Mouse (Mus musculus) cerebellum, adult (tissue): ENCODE data around the gene Npb.
"Not testable (repeated sequence)": the region's sequence is repeated elsewhere in the genome, so short reads cannot be mapped to it uniquely, and the experiment has no call there.

ENCODE experiments used
- ATAC-seq: cut with Nextera tagmentation; 2 replicates; pipeline ENCODE4 v1.9.2; 2017; ENCODE audit warnings: mild to moderate bottlenecking, moderate library complexity, mixed read lengths; ENCODE audit not compliant: insufficient number of reproducible peaks, low FRiP score, low TSS enrichment

The Npb gene

GRCm38 (mm10) chr11:120608241-120609034 is at the start of gene Npb:
TSS of gene Npb (plus strand) at chr11:120608477.
- ATAC-seq = no peak

- ATAC-seq = not testable (repeated sequence)
Observed at GRCm38 (mm10) chr11:120558843-120559242, 49.4 kb upstream of the Npb start.

GRCm38 (mm10) chr11:120560952-120561728 is 47.1 kb upstream of the Npb start:
- ATAC-seq = no peak

GRCm38 (mm10) chr11:120562949-120563348 is 45.3 kb upstream of the Npb start:
- ATAC-seq = no peak

GRCm38 (mm10) chr11:120565114-120565513 is 43.2 kb upstream of the Npb start:
- no peak for ATAC-seq

GRCm38 (mm10) chr11:120568324-120568723 is 40.0 kb upstream of the Npb start:
- no peak for ATAC-seq

GRCm38 (mm10) chr11:120571122-120571521 is 37.2 kb upstream of the Npb start:
- no peak for ATAC-seq

- no peak for ATAC-seq
Observed at GRCm38 (mm10) chr11:120571754-120572416, 36.4 kb upstream of the Npb start.

GRCm38 (mm10) chr11:120572417-120572751 is 35.9 kb upstream of the Npb start:
- no peak; the same call in 1 of the 2 replicates for ATAC-seq

GRCm38 (mm10) chr11:120572752-120573584 is 35.3 kb upstream of the Npb start, which contains the start of gene P4hb:
TSS of gene P4hb (minus strand) at chr11:120573253.
- ATAC-seq = peak; percentile 98

GRCm38 (mm10) chr11:120573585-120574277 is 34.5 kb upstream of the Npb start:
- ATAC-seq = no peak

GRCm38 (mm10) chr11:120574278-120574600 is 34.0 kb upstream of the Npb start:
- no peak for ATAC-seq

- ATAC-seq = no peak
Observed at GRCm38 (mm10) chr11:120575046-120575445, 33.2 kb upstream of the Npb start.

GRCm38 (mm10) chr11:120575940-120576339 is 32.3 kb upstream of the Npb start:
- no peak for ATAC-seq

- ATAC-seq = no peak
Observed at GRCm38 (mm10) chr11:120576365-120576981, 31.8 kb upstream of the Npb start.

- no peak for ATAC-seq
Observed at GRCm38 (mm10) chr11:120577211-120578023, 30.9 kb upstream of the Npb start.

GRCm38 (mm10) chr11:120578024-120578693 is 30.1 kb upstream of the Npb start:
- ATAC-seq = no peak

GRCm38 (mm10) chr11:120578694-120579243 is 29.5 kb upstream of the Npb start:
- no peak for ATAC-seq
